Mouse (Mus musculus) forebrain, embryonic 16.5 days (tissue): ENCODE data around the gene Fam196a. TPM values are rescaled to one million over a fixed set of nuclear protein-coding genes. Genes with fewer than 3 reads are reported as not detected.

ENCODE experiments used
- ATAC-seq: fragments of 200-750 bp; cut with Nextera tagmentation; 2 replicates; pipeline ENCODE4 v1.8.0; 2017; ENCODE audit warnings: mild to moderate bottlenecking, moderate library complexity
- H3K27ac ChIP-seq: fragments of 300-500 bp; sonication (generic); 2 replicates; pipeline ENCODE4 v1.5.1; 2014; ENCODE audit warnings: low read length, control low read depth
- H3K27me3 ChIP-seq: fragments of 300-500 bp; sonication (generic); replicated peaks from 2 replicates; pipeline ENCODE4 v1.6.1; 2014; ENCODE audit warnings: low read length; ENCODE audit not compliant: control insufficient read depth, insufficient read depth
- H3K36me3 ChIP-seq: fragments of 300-500 bp; sonication (generic); 2 replicates; pipeline ENCODE4 v1.6.1; 2014; ENCODE audit not compliant: control insufficient read depth, insufficient read depth
- H3K4me1 ChIP-seq: fragments of 300-500 bp; sonication (generic); replicated peaks from 2 replicates; pipeline ENCODE4 v1.6.1; 2014; ENCODE audit warnings: low read length; ENCODE audit not compliant: control insufficient read depth, insufficient read depth
- H3K4me2 ChIP-seq: fragments of 300-500 bp; sonication (generic); 2 replicates; pipeline ENCODE4 v1.6.1; 2014; ENCODE audit warnings: mild to moderate bottlenecking, low read length, control low read depth
- H3K4me3 ChIP-seq: fragments of 300-500 bp; sonication (generic); replicated peaks from 2 replicates; pipeline ENCODE4 v1.5.1; 2014; ENCODE audit warnings: mild to moderate bottlenecking, low read length, control low read depth
- H3K9ac ChIP-seq: fragments of 300-500 bp; sonication (generic); replicated peaks from 2 replicates; pipeline ENCODE4 v1.6.1; 2014; ENCODE audit warnings: low read depth, low read length, control low read depth
- H3K9me3 ChIP-seq: fragments of 300-500 bp; sonication (generic); 2 replicates; pipeline ENCODE4 v1.6.1; 2016; ENCODE audit warnings: low read length; ENCODE audit not compliant: control insufficient read depth
- WGBS: fragments of 180-500 bp; shearing (Covaris S2); extraction: QIAGEN DNeasy Blood & Tissue Kit; methylation state at CpG from one replicate; pipeline ENCODE4 v1.1.7; 2014; 5-methylcytosine and 5-hydroxymethylcytosine counted together
- polyA plus RNA-seq: library from polyadenylated mRNA; unstranded; fragments of >200 nt; fragmentation: Nextera tagmentation; extraction: Ambion mirVana; gene quantifications from 2 replicates; pipeline ENCODE4 v1.2.1, GENCODE M21; 2015

Gene Fam196a
- polyA plus RNA-seq, 1 experiment from 2014 or later: 13.4 TPM

DNA sequence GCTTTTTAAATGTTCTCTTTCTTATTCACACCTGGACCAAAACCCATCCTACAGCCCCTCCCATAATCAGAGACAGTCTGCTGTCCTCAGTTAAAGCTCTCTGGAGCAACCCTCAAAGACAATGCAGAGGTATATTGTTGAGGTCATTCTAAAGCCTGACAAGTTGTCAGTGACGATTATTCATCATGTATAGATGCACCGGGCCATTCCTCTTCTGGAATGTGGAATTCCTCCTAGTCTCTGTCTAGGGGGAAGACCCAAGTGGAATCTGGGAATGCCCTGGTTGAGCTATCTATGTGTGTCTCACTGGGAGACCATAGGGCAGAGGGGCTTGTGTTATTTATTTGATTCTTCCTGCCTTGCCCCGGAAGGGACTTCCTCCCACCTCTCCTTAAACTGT lies 65.7 kb downstream of the Fam196a start:
- no peaks in the 10 kb centered on the region for H3K27me3 ChIP-seq
- no peak overlapping the region for H3K27ac ChIP-seq
- H3K4me1 ChIP-seq: no peaks in the 10 kb centered on the region; the same call in 1 of the 2 replicates
- no peaks in the 10 kb centered on the region for H3K9me3 ChIP-seq
- ATAC-seq: no peak
- no peak overlapping the region for H3K9ac ChIP-seq
- WGBS: 91% methylated on average over 3 of the region's 3 CpGs
- H3K36me3 ChIP-seq: no peaks in the 10 kb centered on the region
- H3K4me2 ChIP-seq: no peak overlapping the region
- H3K4me3 ChIP-seq: no peak overlapping the region

DNA sequence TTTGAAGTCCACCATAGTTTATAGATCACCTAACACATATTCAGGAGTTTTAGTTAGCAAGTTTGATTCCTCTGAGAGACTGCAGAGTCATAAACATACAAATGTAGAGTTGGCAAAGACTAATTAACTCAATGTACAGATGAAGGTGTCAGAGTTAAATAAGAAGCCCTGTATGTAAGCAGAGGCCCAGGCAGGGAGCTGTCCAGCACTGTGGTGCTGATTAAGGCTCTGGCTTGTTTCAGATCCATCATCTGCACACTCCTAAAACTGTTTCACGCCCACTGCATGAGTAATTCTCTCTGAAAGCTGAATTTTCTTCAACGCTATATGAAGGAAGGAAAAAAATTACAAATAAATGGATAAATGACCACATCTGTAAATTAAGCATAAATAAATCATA lies 74.1 kb downstream of the Fam196a start:
- H3K4me2 ChIP-seq: no peak overlapping the region
- H3K4me1 ChIP-seq: peaks cover 2% of the 10 kb centered on the region; the same call in 1 of the 2 replicates
- WGBS: 83% methylated on average over 2 of the region's 2 CpGs
- H3K36me3 ChIP-seq: no peaks in the 10 kb centered on the region
- H3K27ac ChIP-seq: no peak overlapping the region
- no peaks in the 10 kb centered on the region for H3K9me3 ChIP-seq
- no peak for ATAC-seq
- no peak overlapping the region for H3K9ac ChIP-seq
- H3K27me3 ChIP-seq: no peaks in the 10 kb centered on the region
- no peak overlapping the region for H3K4me3 ChIP-seq

DNA sequence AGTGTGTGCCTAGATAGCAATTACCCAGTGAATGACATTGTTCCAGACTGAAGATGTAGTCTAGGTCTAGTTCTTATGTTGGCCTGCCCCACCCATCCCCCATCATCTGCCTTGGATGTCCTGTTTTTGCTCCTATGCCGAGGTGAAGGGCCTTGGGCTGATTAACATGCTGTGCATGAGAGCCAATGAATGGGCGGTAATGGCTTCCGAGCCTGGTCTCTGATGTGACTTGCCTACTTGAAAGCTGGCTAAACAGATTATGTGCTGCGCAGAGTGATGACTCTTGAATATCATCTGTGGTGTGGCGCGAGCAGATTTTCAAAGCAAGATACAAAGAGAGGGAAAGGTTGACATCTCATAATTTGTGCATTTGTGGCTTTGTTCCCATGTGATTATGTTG lies 76.2 kb downstream of the Fam196a start:
- 58% methylated on average over 6 of the region's 6 CpGs for WGBS
- no peak overlapping the region for H3K9ac ChIP-seq
- H3K36me3 ChIP-seq: no peaks in the 10 kb centered on the region
- H3K4me2 ChIP-seq: no peak overlapping the region
- no peaks in the 10 kb centered on the region for H3K9me3 ChIP-seq
- no peak overlapping the region for H3K4me3 ChIP-seq
- H3K4me1 ChIP-seq: peaks cover 2% of the 10 kb centered on the region; the same call in 1 of the 2 replicates
- H3K27ac ChIP-seq: no peak overlapping the region
- no peaks in the 10 kb centered on the region for H3K27me3 ChIP-seq
- ATAC-seq: peak; percentile 54

GRCm38 (mm10) chr7:134842751-134843150 lies 95.5 kb downstream of the Fam196a start:
- 67% methylated on average over 4 of the region's 4 CpGs for WGBS
- 0 out of 2 replicates have a peak, but pooled peaks have one; percentile 38 for ATAC-seq
- Histone ChIP-seq H3K4me3 (no peak overlapping the region), H3K9ac (no peak overlapping the region), H3K27ac (0 out of 2 replicates have a peak overlapping the region, but pooled peaks have one; percentile 6), H3K4me1 (peaks cover 8% of the 10 kb centered on the region; the same call in 1 of the 2 replicates), H3K9me3 (no peaks in the 10 kb centered on the region), H3K27me3 (no peaks in the 10 kb centered on the region), H3K36me3 (no peaks in the 10 kb centered on the region), H3K4me2 (no peak overlapping the region)

DNA sequence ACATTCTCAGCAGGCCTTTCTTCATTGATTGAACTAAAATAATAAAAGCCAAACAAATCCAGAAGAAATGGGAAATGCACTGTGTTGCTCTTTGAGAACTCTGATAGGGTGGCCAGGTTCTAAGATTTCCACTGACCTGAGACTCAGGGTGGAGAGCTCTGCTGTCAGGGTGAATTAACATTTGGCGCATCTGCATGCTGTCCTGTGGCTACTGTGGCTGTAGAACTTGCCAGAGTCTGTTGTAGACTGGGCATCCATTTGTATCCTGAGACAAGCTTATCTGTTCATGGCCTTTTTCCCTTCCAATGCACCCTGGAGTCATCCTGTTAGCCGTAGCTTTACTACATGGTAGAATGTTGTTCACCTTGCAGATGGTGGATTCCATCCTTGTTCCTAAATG lies 98.2 kb downstream of the Fam196a start:
- 91% methylated on average over 2 of the region's 2 CpGs for WGBS
- Histone ChIP-seq H3K9ac (no peak overlapping the region), H3K27ac (no peak overlapping the region), H3K36me3 (no peaks in the 10 kb centered on the region), H3K4me1 (peaks cover 8% of the 10 kb centered on the region; the same call in 1 of the 2 replicates), H3K4me3 (no peak overlapping the region), H3K4me2 (no peak overlapping the region), H3K9me3 (no peaks in the 10 kb centered on the region), H3K27me3 (no peaks in the 10 kb centered on the region)
- ATAC-seq: no peak
